Mouse (Mus musculus) ES-CJ7 (cell line): ENCODE measurements around the gene Ankrd28.
"Not testable (repeated sequence)": the region's sequence is repeated elsewhere in the genome, so short reads cannot be mapped to it uniquely, and the experiment has no call there.

ENCODE experiments used
- DNase-seq: peaks from one replicate; pipeline ENCODE4 v3.0.0; 2011; ENCODE audit warnings: low read depth, low spot score

Ankrd28 gene

GRCm38 (mm10) chr14:31793979-31794775 lies 36.3 kb downstream of the Ankrd28 start:
- no peak for DNase-seq

- no peak for DNase-seq
Measured at GRCm38 (mm10) chr14:31790797-31791196, 39.7 kb downstream of the Ankrd28 start.

- DNase-seq: no peak
Measured at GRCm38 (mm10) chr14:31786906-31787305, 43.5 kb downstream of the Ankrd28 start.

- DNase-seq: no peak
Measured at GRCm38 (mm10) chr14:31785681-31786080, 44.8 kb downstream of the Ankrd28 start.

- DNase-seq: no peak
Measured at GRCm38 (mm10) chr14:31784975-31785374, 45.5 kb downstream of the Ankrd28 start.

- DNase-seq: no peak
Measured at GRCm38 (mm10) chr14:31781309-31782049, 49.0 kb downstream of the Ankrd28 start.

- DNase-seq: no peak
Measured at GRCm38 (mm10) chr14:31780412-31781233, 49.8 kb downstream of the Ankrd28 start.

GRCm38 (mm10) chr14:31773518-31773917 lies 56.9 kb downstream of the Ankrd28 start:
- DNase-seq: no peak

- peak; percentile 41 for DNase-seq
Measured at GRCm38 (mm10) chr14:31772251-31772650, 58.2 kb downstream of the Ankrd28 start.

- DNase-seq: no peak
Measured at GRCm38 (mm10) chr14:31768531-31768930, 61.9 kb downstream of the Ankrd28 start.

- DNase-seq: no peak
Measured at GRCm38 (mm10) chr14:31764083-31764482, 66.4 kb downstream of the Ankrd28 start.

GRCm38 (mm10) chr14:31761727-31762126 lies 68.7 kb downstream of the Ankrd28 start:
- no peak for DNase-seq

GRCm38 (mm10) chr14:31759195-31759594 lies 71.3 kb downstream of the Ankrd28 start:
- DNase-seq: no peak

GRCm38 (mm10) chr14:31758410-31758809 lies 72.0 kb downstream of the Ankrd28 start:
- DNase-seq: not testable (repeated sequence)

GRCm38 (mm10) chr14:31748239-31748873 lies 82.1 kb downstream of the Ankrd28 start:
- no peak for DNase-seq

- DNase-seq: no peak
Measured at GRCm38 (mm10) chr14:31742523-31742922, 87.9 kb downstream of the Ankrd28 start.

GRCm38 (mm10) chr14:31734811-31735210 lies 95.6 kb downstream of the Ankrd28 start:
- DNase-seq: no peak

- DNase-seq: no peak
Measured at GRCm38 (mm10) chr14:31727522-31727921, 102.9 kb downstream of the Ankrd28 start.

- no peak for DNase-seq
Measured at GRCm38 (mm10) chr14:31722746-31723145, 107.7 kb downstream of the Ankrd28 start.

- no peak for DNase-seq
Measured at GRCm38 (mm10) chr14:31721256-31721655, 109.2 kb downstream of the Ankrd28 start.

GRCm38 (mm10) chr14:31718332-31718731 lies 112.1 kb downstream of the Ankrd28 start:
- DNase-seq: no peak
